7 mouse cellular contexts compared by ENCODE assay signal in genomic region chr3:89278643-89279042, GRCm38 (mm10). TPM values are rescaled to one million over a fixed set of nuclear protein-coding genes. Genes with fewer than 3 reads are reported as not detected.
DNase-seq lines count a peak whose midpoint lies in the region; ATAC-seq and TF ChIP-seq lines count a peak whose summit lies in the region.

No protein-coding gene starts in this region.

- TF ChIP-seq CTCF in heart, postnatal 0 days (IDR thresholded peaks at IDR 0.05; ENCODE audit: low read depth): no peak
- no peak for TF ChIP-seq CTCF in liver, embryonic 14.5 days (IDR thresholded peaks at IDR 0.05; ENCODE audit: low read depth)

- peaks cover 27% of the 10 kb centered on the region for H3K27me3 ChIP-seq in neural tube, embryonic 11.5 days (ENCODE audit: control insufficient read depth, insufficient read depth, low read length)
- no peaks in the 10 kb centered on the region for H3K27me3 ChIP-seq in heart, postnatal 0 days (ENCODE audit: control insufficient read depth, insufficient read depth, low read length)
- H3K27me3 ChIP-seq in liver, embryonic 14.5 days (ENCODE audit: control insufficient read depth, insufficient read depth, low read length): peaks cover 44% of the 10 kb centered on the region

- TF ChIP-seq EP300 in heart, postnatal 0 days (IDR thresholded peaks at IDR 0.05; ENCODE audit: low read depth): no peak
- TF ChIP-seq EP300 in liver, embryonic 14.5 days (IDR thresholded peaks at IDR 0.05; ENCODE audit: low read depth): no peak

- DNase-seq in neural tube, embryonic 11.5 days (ENCODE audit: low spot score): no peak
- no peak for DNase-seq in neural tube, embryonic 10.5 days (ENCODE audit: extremely low spot score, low spot score)
- DNase-seq in heart, postnatal 0 days (ENCODE audit: low spot score): no peak
- no peak for DNase-seq in liver, embryonic 14.5 days (ENCODE audit: low read depth in 3 of 3, low spot score in 3 of 3)
- no peak for DNase-seq in Muller cell, postnatal 12 days (ENCODE audit: inconsistent ontology term)
- DNase-seq in adrenal gland, postnatal 25 days: no peak
- no peak for DNase-seq in layer of hippocampus, adult 11-12 months (ENCODE audit: low spot score)

- H3K9me3 ChIP-seq in neural tube, embryonic 11.5 days (ENCODE audit: control insufficient read depth, low read length): no peaks in the 10 kb centered on the region
- H3K9me3 ChIP-seq in heart, postnatal 0 days (replicated peaks; ENCODE audit: control insufficient read depth, low read length): no peaks in the 10 kb centered on the region
- H3K9me3 ChIP-seq in liver, embryonic 14.5 days (ENCODE audit: control insufficient read depth, low read length): no peaks in the 10 kb centered on the region

- no peaks in the 10 kb centered on the region for H3K36me3 ChIP-seq in neural tube, embryonic 11.5 days (ENCODE audit: control insufficient read depth, insufficient read depth, low read length)
- H3K36me3 ChIP-seq in heart, postnatal 0 days (replicated peaks; ENCODE audit: control insufficient read depth, insufficient read depth, low read length): peaks cover 15% of the 10 kb centered on the region
- no peaks in the 10 kb centered on the region for H3K36me3 ChIP-seq in liver, embryonic 14.5 days (replicated peaks; ENCODE audit: control insufficient read depth, insufficient read depth, low read depth)

- no peak overlapping the region for H3K27ac ChIP-seq in neural tube, embryonic 11.5 days (ENCODE audit: low read depth, low read length)
- peak overlapping the region; percentile 94 for H3K27ac ChIP-seq in heart, postnatal 0 days (ENCODE audit: low read depth)
- H3K27ac ChIP-seq in liver, embryonic 14.5 days: no peak overlapping the region

- no peak for ATAC-seq in neural tube, embryonic 11.5 days (ENCODE audit: insufficient read depth, low FRiP score, low TSS enrichment)
- no peak for ATAC-seq in heart, postnatal 0 days (ENCODE audit: insufficient read depth, low read depth)
- ATAC-seq in liver, embryonic 14.5 days (ENCODE audit: insufficient read depth): no peak

- H3K4me2 ChIP-seq in neural tube, embryonic 11.5 days (ENCODE audit: low read depth): peak overlapping the region; percentile 94
- H3K4me2 ChIP-seq in heart, postnatal 0 days (ENCODE audit: low read depth, low read length): peak overlapping the region; percentile 92
- H3K4me2 ChIP-seq in liver, embryonic 14.5 days (ENCODE audit: low read depth): peak overlapping the region; percentile 48

- 10% methylated on average over 8 of the region's 8 CpGs for WGBS in neural tube, embryonic 11.5 days
- 18% methylated on average over 8 of the region's 8 CpGs for WGBS in heart, postnatal 0 days
- 13% methylated on average over 8 of the region's 8 CpGs for WGBS in liver, embryonic 14.5 days (ENCODE audit: insufficient replicate concordance)

- peak overlapping the region; percentile 41 for H3K4me3 ChIP-seq in neural tube, embryonic 11.5 days (ENCODE audit: low read depth, low read length)
- H3K4me3 ChIP-seq in heart, postnatal 0 days (ENCODE audit: low read depth, low read length): peak overlapping the region; percentile 78
- H3K4me3 ChIP-seq in liver, embryonic 14.5 days (ENCODE audit: insufficient read depth in 1 of 2, low read depth in 2 of 2, low read length in 2 of 2): peak overlapping the region; percentile 18 to 49

- no peak overlapping the region; the same call in 1 of the 2 replicates for H3K9ac ChIP-seq in neural tube, embryonic 11.5 days (ENCODE audit: low read length)
- H3K9ac ChIP-seq in heart, postnatal 0 days (replicated peaks; ENCODE audit: low read depth, low read length): peak overlapping the region; percentile 87
- no peak overlapping the region for H3K9ac ChIP-seq in liver, embryonic 14.5 days (replicated peaks)

- peaks cover 14% of the 10 kb centered on the region for H3K4me1 ChIP-seq in neural tube, embryonic 11.5 days (ENCODE audit: control insufficient read depth, insufficient read depth, low read length)
- H3K4me1 ChIP-seq in heart, postnatal 0 days (ENCODE audit: control insufficient read depth, insufficient read depth): peaks cover 23% of the 10 kb centered on the region
- H3K4me1 ChIP-seq in liver, embryonic 14.5 days (replicated peaks; ENCODE audit: control insufficient read depth in 2 of 2, insufficient read depth in 2 of 2, low read length in 1 of 2): no peaks in the 10 kb centered on the region

RNA-seq across cellular contexts. Expression of gene Efna1, which starts 2.3 kb away (rescaled TPM):
- polyA plus RNA-seq in neural tube, embryonic 11.5 days (2014; fragmentation: Nextera tagmentation; extraction: Ambion mirVana): 13.7 and 15.9 TPM in 2 replicates
- 43.1 and 46.2 TPM in 2 replicates for total RNA-seq in heart, postnatal 0 days (2014; rRNA removed; ENCODE audit: low replicate concordance)
- 37.2 and 38.4 TPM in 2 replicates for polyA plus RNA-seq in heart, postnatal 0 days (2015; fragmentation: Nextera tagmentation; extraction: Ambion mirVana)
- polyA plus RNA-seq in liver, embryonic 14.5 days (2012; rRNA removed): 3.6 and 3.7 TPM in 2 replicates
- polyA plus RNA-seq in liver, embryonic 14.5 days (2014; fragmentation: Nextera tagmentation; extraction: Ambion mirVana): 2.9 TPM in 2 replicates
- total RNA-seq in adrenal gland, postnatal 25 days (2021): 11.6 and 17.2 TPM in 2 replicates

RNA-seq across cellular contexts. Expression of gene Slc50a1, which starts 8.3 kb away (rescaled TPM):
- 33.8 and 37.6 TPM in 2 replicates for polyA plus RNA-seq in neural tube, embryonic 11.5 days (2014; fragmentation: Nextera tagmentation; extraction: Ambion mirVana)
- 33.7 and 54.2 TPM in 2 replicates for total RNA-seq in heart, postnatal 0 days (2014; rRNA removed; ENCODE audit: low replicate concordance)
- 50.7 and 52.0 TPM in 2 replicates for polyA plus RNA-seq in heart, postnatal 0 days (2015; fragmentation: Nextera tagmentation; extraction: Ambion mirVana)
- 16.5 and 21.8 TPM in 2 replicates for polyA plus RNA-seq in liver, embryonic 14.5 days (2012; rRNA removed)
- polyA plus RNA-seq in liver, embryonic 14.5 days (2014; fragmentation: Nextera tagmentation; extraction: Ambion mirVana): 17.3 and 18.7 TPM in 2 replicates
- total RNA-seq in adrenal gland, postnatal 25 days (2021): 44.7 and 51.4 TPM in 2 replicates

RNA-seq across cellular contexts. Expression of gene Dpm3, which starts 19.5 kb away (rescaled TPM):
- polyA plus RNA-seq in neural tube, embryonic 11.5 days (2014; fragmentation: Nextera tagmentation; extraction: Ambion mirVana): 86.1 and 88.5 TPM in 2 replicates
- 271 and 450 TPM in 2 replicates for total RNA-seq in heart, postnatal 0 days (2014; rRNA removed; ENCODE audit: low replicate concordance)
- polyA plus RNA-seq in heart, postnatal 0 days (2015; fragmentation: Nextera tagmentation; extraction: Ambion mirVana): 80.3 and 85.9 TPM in 2 replicates
- 89.7 and 115 TPM in 2 replicates for polyA plus RNA-seq in liver, embryonic 14.5 days (2012; rRNA removed)
- polyA plus RNA-seq in liver, embryonic 14.5 days (2014; fragmentation: Nextera tagmentation; extraction: Ambion mirVana): 64.3 and 65.8 TPM in 2 replicates
- 106 and 137 TPM in 2 replicates for total RNA-seq in adrenal gland, postnatal 25 days (2021)

RNA-seq across cellular contexts. Expression of gene Trim46, which starts 32.5 kb away (rescaled TPM):
- 11.6 and 12.8 TPM in 2 replicates for polyA plus RNA-seq in neural tube, embryonic 11.5 days (2014; fragmentation: Nextera tagmentation; extraction: Ambion mirVana)
- total RNA-seq in heart, postnatal 0 days (2014; rRNA removed; ENCODE audit: low replicate concordance): 0.08 and 0.62 TPM in 2 replicates
- 0.44 and 0.45 TPM in 2 replicates for polyA plus RNA-seq in heart, postnatal 0 days (2015; fragmentation: Nextera tagmentation; extraction: Ambion mirVana)
- polyA plus RNA-seq in liver, embryonic 14.5 days (2012; rRNA removed): 0.29 and 0.41 TPM in 2 replicates
- 0.05 TPM in 1 of 2 replicates, not detected in the other for polyA plus RNA-seq in liver, embryonic 14.5 days (2014; fragmentation: Nextera tagmentation; extraction: Ambion mirVana)
- 2.6 and 3.2 TPM in 2 replicates for total RNA-seq in adrenal gland, postnatal 25 days (2021)

RNA-seq across cellular contexts. Expression of gene Krtcap2, which starts 32.9 kb away (rescaled TPM):
- polyA plus RNA-seq in neural tube, embryonic 11.5 days (2014; fragmentation: Nextera tagmentation; extraction: Ambion mirVana): 237 and 255 TPM in 2 replicates
- 41.8 and 76.1 TPM in 2 replicates for total RNA-seq in heart, postnatal 0 days (2014; rRNA removed; ENCODE audit: low replicate concordance)
- 192 and 216 TPM in 2 replicates for polyA plus RNA-seq in heart, postnatal 0 days (2015; fragmentation: Nextera tagmentation; extraction: Ambion mirVana)
- polyA plus RNA-seq in liver, embryonic 14.5 days (2012; rRNA removed): 26.3 and 26.4 TPM in 2 replicates
- polyA plus RNA-seq in liver, embryonic 14.5 days (2014; fragmentation: Nextera tagmentation; extraction: Ambion mirVana): 117 and 138 TPM in 2 replicates
- total RNA-seq in adrenal gland, postnatal 25 days (2021): 126 and 127 TPM in 2 replicates
